In genomic region chr4:43394345-43394891, GRCm38 (mm10) we compare ENCODE assay signal across 8 mouse cellular contexts. TPM values are rescaled to one million over a fixed set of nuclear protein-coding genes. Genes with fewer than 3 reads are reported as not detected.
DNase-seq lines count a peak whose midpoint lies in the region; ATAC-seq lines count a peak whose summit lies in the region.

No protein-coding gene starts in this region.

- no peak for DNase-seq in midbrain, embryonic 10.5 days (ENCODE audit: low spot score)
- DNase-seq in midbrain, embryonic 11.5 days (ENCODE audit: low spot score, missing footprints): no peak
- peak; percentile 38 for DNase-seq in embryonic facial prominence, embryonic 11.5 days (ENCODE audit: low spot score)
- peak; percentile 85 to 90 for DNase-seq in heart, postnatal 10 days
- DNase-seq in ovary, postnatal 14 days (ENCODE audit: low spot score): peak; percentile 53
- DNase-seq in layer of hippocampus, adult 9-11 months: no peak
- DNase-seq in right cerebral cortex, postnatal 25 days: no peak

- H3K9ac ChIP-seq in midbrain, embryonic 11.5 days (ENCODE audit: low read length): no peak overlapping the region
- H3K9ac ChIP-seq in embryonic facial prominence, embryonic 11.5 days (replicated peaks; ENCODE audit: low read length): peak overlapping the region; percentile 10; the same call in 1 of the 2 replicates
- H3K9ac ChIP-seq in limb, embryonic 15.5 days: no peak overlapping the region

- H3K9me3 ChIP-seq in midbrain, embryonic 10.5 days (replicated peaks): no peaks in the 10 kb centered on the region
- no peaks in the 10 kb centered on the region for H3K9me3 ChIP-seq in midbrain, embryonic 11.5 days (ENCODE audit: control insufficient read depth, low read length)
- no peaks in the 10 kb centered on the region for H3K9me3 ChIP-seq in embryonic facial prominence, embryonic 11.5 days (replicated peaks; ENCODE audit: control insufficient read depth, low read length)
- no peaks in the 10 kb centered on the region for H3K9me3 ChIP-seq in limb, embryonic 15.5 days

- peak overlapping the region; percentile 46 for H3K27ac ChIP-seq in midbrain, embryonic 10.5 days (replicated peaks)
- no peak overlapping the region for H3K27ac ChIP-seq in midbrain, embryonic 11.5 days (ENCODE audit: low read depth, low read length)
- H3K27ac ChIP-seq in embryonic facial prominence, embryonic 11.5 days (replicated peaks; ENCODE audit: low read depth, low read length): no peak overlapping the region
- peak overlapping the region; percentile 87 for H3K27ac ChIP-seq in limb, embryonic 15.5 days

- H3K4me1 ChIP-seq in midbrain, embryonic 10.5 days: peaks cover 23% of the 10 kb centered on the region
- H3K4me1 ChIP-seq in midbrain, embryonic 11.5 days (ENCODE audit: control insufficient read depth, insufficient read depth, low read length): peaks cover 7% of the 10 kb centered on the region; the same call in 1 of the 2 replicates
- peaks cover 5% of the 10 kb centered on the region; the same call in 1 of the 2 replicates for H3K4me1 ChIP-seq in embryonic facial prominence, embryonic 11.5 days (ENCODE audit: control insufficient read depth, insufficient read depth, low read length)
- H3K4me1 ChIP-seq in limb, embryonic 15.5 days: peaks cover 38% of the 10 kb centered on the region

- WGBS in midbrain, embryonic 10.5 days: 65% methylated on average over 15 of the region's 15 CpGs
- 69% methylated on average over 15 of the region's 15 CpGs for WGBS in midbrain, embryonic 11.5 days
- 40% methylated on average over 15 of the region's 15 CpGs for WGBS in embryonic facial prominence, embryonic 11.5 days
- 34% methylated on average over 15 of the region's 15 CpGs for WGBS in limb, embryonic 15.5 days

- H3K4me2 ChIP-seq in midbrain, embryonic 11.5 days: no peak overlapping the region
- H3K4me2 ChIP-seq in embryonic facial prominence, embryonic 11.5 days (ENCODE audit: low read depth, low read length): no peak overlapping the region
- no peak overlapping the region for H3K4me2 ChIP-seq in limb, embryonic 15.5 days

- no peak overlapping the region for H3K4me3 ChIP-seq in midbrain, embryonic 10.5 days
- no peak overlapping the region for H3K4me3 ChIP-seq in midbrain, embryonic 11.5 days (ENCODE audit: low read depth, low read length)
- H3K4me3 ChIP-seq in embryonic facial prominence, embryonic 11.5 days (ENCODE audit: low read depth, low read length): no peak overlapping the region
- H3K4me3 ChIP-seq in limb, embryonic 15.5 days: no peak overlapping the region

- no peaks in the 10 kb centered on the region for H3K27me3 ChIP-seq in midbrain, embryonic 10.5 days (ENCODE audit: low read depth, poor library complexity, severe bottlenecking)
- no peaks in the 10 kb centered on the region for H3K27me3 ChIP-seq in midbrain, embryonic 11.5 days (ENCODE audit: control insufficient read depth, insufficient read depth, low read length)
- H3K27me3 ChIP-seq in embryonic facial prominence, embryonic 11.5 days (ENCODE audit: control insufficient read depth, insufficient read depth, low read length): no peaks in the 10 kb centered on the region
- no peaks in the 10 kb centered on the region for H3K27me3 ChIP-seq in limb, embryonic 15.5 days

- no peaks in the 10 kb centered on the region for H3K36me3 ChIP-seq in midbrain, embryonic 10.5 days
- no peaks in the 10 kb centered on the region for H3K36me3 ChIP-seq in midbrain, embryonic 11.5 days (ENCODE audit: control insufficient read depth, insufficient read depth, low read length)
- H3K36me3 ChIP-seq in embryonic facial prominence, embryonic 11.5 days (replicated peaks; ENCODE audit: control insufficient read depth, insufficient read depth, low read depth, low read length): no peaks in the 10 kb centered on the region
- H3K36me3 ChIP-seq in limb, embryonic 15.5 days: peaks cover 3% of the 10 kb centered on the region; the same call in 1 of the 2 replicates

- intact Hi-C loops in heart, postnatal 10 days (cut with DNase I): loop anchor here (1.0 kb wide), 1 partner anchor 25 kb away; no protein-coding TSS in a partner anchor

- no peak for ATAC-seq in midbrain, embryonic 11.5 days (ENCODE audit: low FRiP score)
- no peak for ATAC-seq in embryonic facial prominence, embryonic 11.5 days (replicated peaks; ENCODE audit: insufficient number of reproducible peaks, low FRiP score, low TSS enrichment, low read depth)
- ATAC-seq in limb, embryonic 15.5 days (ENCODE audit: insufficient number of reproducible peaks, low FRiP score, low TSS enrichment, low read depth): peak; percentile 68; the same call in 1 of the 2 replicates

RNA-seq across cellular contexts. Expression of gene Rusc2, which starts 12.6 kb away (rescaled TPM):
- polyA plus RNA-seq in midbrain, embryonic 10.5 days (2016; fragmentation: Nextera tagmentation; extraction: Ambion mirVana): 10.5 and 18.1 TPM in 2 replicates
- polyA plus RNA-seq in midbrain, embryonic 11.5 days (2014; fragmentation: Nextera tagmentation; extraction: Ambion mirVana): 13.7 TPM in 2 replicates
- polyA plus RNA-seq in embryonic facial prominence, embryonic 11.5 days (2014; fragmentation: Nextera tagmentation; extraction: Ambion mirVana): 7.4 TPM in 2 replicates
- total RNA-seq in heart, postnatal 10 days (2021): 10 to 100 TPM; 42.9 to 61.4 TPM
- 13.9 and 18.0 TPM in 2 replicates for polyA plus RNA-seq in limb, embryonic 15.5 days (2015; fragmentation: Nextera tagmentation; extraction: Ambion mirVana)

RNA-seq across cellular contexts. Expression of gene Fam166b, which starts 34.5 kb away (rescaled TPM):
- 0.14 and 0.25 TPM in 2 replicates for polyA plus RNA-seq in midbrain, embryonic 10.5 days (2016; fragmentation: Nextera tagmentation; extraction: Ambion mirVana)
- 0.54 and 0.59 TPM in 2 replicates for polyA plus RNA-seq in midbrain, embryonic 11.5 days (2014; fragmentation: Nextera tagmentation; extraction: Ambion mirVana)
- polyA plus RNA-seq in embryonic facial prominence, embryonic 11.5 days (2014; fragmentation: Nextera tagmentation; extraction: Ambion mirVana): 0.17 TPM in 1 of 2 replicates, not detected in the other
- total RNA-seq in heart, postnatal 10 days (2021): under 1 TPM in 1 of 2 experiments, not detected in 1; 0.62 TPM
- polyA plus RNA-seq in limb, embryonic 15.5 days (2015; fragmentation: Nextera tagmentation; extraction: Ambion mirVana): 0.15 and 0.17 TPM in 2 replicates

RNA-seq across cellular contexts. Expression of gene Tesk1, which starts 47.3 kb away (rescaled TPM):
- 2.9 and 6.0 TPM in 2 replicates for polyA plus RNA-seq in midbrain, embryonic 10.5 days (2016; fragmentation: Nextera tagmentation; extraction: Ambion mirVana)
- 7.2 and 7.3 TPM in 2 replicates for polyA plus RNA-seq in midbrain, embryonic 11.5 days (2014; fragmentation: Nextera tagmentation; extraction: Ambion mirVana)
- polyA plus RNA-seq in embryonic facial prominence, embryonic 11.5 days (2014; fragmentation: Nextera tagmentation; extraction: Ambion mirVana): 8.2 TPM in 2 replicates
- total RNA-seq in heart, postnatal 10 days (2021): 10 to 100 TPM; 42.3 to 42.6 TPM
- polyA plus RNA-seq in limb, embryonic 15.5 days (2015; fragmentation: Nextera tagmentation; extraction: Ambion mirVana): 4.8 and 7.7 TPM in 2 replicates

Comparison
In these comparisons a context has a peak if more than half of its experiments do, and no peak if none do; other contexts are left out.
1. H3K27ac ChIP-seq: peak in midbrain, embryonic 10.5 days (single experiment) and limb, embryonic 15.5 days (single experiment); none in midbrain, embryonic 11.5 days (single experiment) and embryonic facial prominence, embryonic 11.5 days (single experiment).
2. DNase-seq: peak in embryonic facial prominence, embryonic 11.5 days (single experiment), heart, postnatal 10 days (2 of 2) and ovary, postnatal 14 days (single experiment); none in midbrain, embryonic 10.5 days (single experiment), midbrain, embryonic 11.5 days (single experiment), layer of hippocampus, adult 9-11 months (single experiment) and right cerebral cortex, postnatal 25 days (single experiment).